Mouse (Mus musculus) layer of hippocampus, postnatal 36 days (tissue): Measurements from ENCODE around the gene Senp7. TPM values are rescaled to one million over a fixed set of nuclear protein-coding genes. Genes with fewer than 3 reads are reported as not detected.
A peak's percentile ranks its signal among the peaks of the same experiment; 100 is the strongest.
"Not testable (repeated sequence)": the region's sequence is repeated elsewhere in the genome, so short reads cannot be mapped to it uniquely, and the experiment has no call there.

Source experiments
- DNase-seq, 2 experiments: peaks; one replicate each; pipeline ENCODE4 v3.0.0; 2022
- total RNA-seq, 2 experiments: library from RNA; stranded (reverse); gene quantifications; 2 replicates each; pipeline ENCODE4 v1.2.3; 2021

Senp7 gene
- total RNA-seq, 2 experiments from 2014 or later: 50.3 to 51.2 TPM

DNA sequence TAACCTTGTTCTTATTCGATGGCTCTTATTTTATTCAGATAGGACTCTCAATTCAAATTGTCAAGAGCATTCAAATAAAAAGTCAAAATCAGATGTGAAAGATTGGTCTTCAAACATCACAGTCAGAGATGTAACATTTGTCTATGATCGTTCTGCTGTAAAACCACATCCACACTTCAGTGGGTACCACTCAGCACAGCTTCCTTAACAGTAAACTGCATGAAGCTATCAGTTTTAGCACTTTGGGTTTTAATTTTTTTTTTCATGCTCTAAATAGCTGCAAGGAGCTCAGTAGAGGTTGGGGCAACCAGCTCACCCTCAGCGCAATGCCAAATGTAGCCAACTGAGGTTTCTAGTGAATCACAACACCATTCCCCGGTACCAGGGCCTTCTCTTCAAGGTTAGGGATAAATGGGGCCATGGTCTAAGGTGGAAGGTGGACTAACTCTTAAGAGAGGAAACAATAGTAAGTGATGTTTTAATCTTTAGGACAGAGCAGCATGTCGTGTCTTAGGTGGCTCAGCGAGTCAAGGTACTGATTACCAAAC is 20.5 kb downstream of the Senp7 start:
- DNase-seq: no peak

DNA sequence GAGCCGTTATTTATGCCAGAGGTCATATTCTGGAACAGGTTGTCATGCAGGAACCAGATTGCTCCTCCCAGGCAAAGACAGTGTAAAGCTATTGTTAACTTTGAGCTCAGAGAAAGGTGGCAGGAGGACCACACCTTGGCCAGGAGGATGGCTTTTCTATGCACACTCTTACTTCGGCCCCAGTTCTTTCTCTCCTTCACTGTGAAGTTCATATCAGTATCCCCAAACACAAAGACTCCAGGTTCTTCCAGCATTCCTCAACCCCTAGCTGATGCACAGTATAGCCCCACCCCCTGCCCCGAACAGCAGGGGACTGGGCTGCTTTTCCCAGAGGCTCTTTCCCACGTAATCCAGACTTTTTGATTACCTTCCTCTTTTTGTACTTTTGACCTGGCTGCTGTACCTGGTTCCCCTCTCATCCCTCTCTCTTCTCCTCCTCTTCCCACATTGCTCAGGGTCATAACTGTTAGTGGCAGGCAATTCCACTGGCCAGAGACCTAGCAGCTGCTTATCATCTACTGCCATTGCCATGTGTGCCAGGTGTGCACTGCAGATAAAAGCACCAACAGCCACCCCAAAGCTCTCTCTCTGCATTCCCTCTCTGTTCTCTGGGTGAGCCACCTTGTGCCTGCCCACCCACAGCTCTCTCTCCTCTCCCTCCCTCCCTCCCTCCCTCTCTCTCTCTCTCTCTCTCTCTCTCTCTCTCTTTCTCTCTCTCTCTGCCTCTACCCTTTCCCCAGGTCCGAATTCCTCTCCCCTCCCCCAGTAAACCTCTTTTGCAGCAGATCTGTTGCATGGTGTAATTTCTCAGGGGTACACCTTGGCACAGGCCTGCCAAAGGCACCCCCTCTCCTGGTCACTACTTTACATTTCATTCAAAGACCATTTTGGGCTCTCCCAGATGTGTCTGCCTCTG is 23.4 kb downstream of the Senp7 start:
- no peak for DNase-seq

DNA sequence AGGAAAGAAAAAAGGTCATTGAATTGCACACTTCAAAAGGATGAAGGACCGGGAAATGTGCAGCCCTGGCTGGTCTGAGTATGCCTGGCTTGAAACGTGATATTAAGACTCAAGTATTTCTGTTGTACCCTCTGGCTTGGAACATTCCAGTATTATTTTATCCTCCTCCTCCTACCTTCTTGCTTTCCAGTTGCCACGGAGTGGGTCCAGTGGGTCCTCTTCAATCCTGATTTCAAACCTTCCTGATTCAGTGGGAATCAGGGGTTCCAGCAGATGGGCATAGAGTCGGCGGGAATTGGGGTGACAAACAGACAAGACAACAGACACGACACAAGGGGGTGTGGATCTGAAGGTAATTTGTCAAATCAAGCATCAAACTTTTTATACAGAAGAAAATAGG is 24.4 kb downstream of the Senp7 start:
- no peak for DNase-seq

DNA sequence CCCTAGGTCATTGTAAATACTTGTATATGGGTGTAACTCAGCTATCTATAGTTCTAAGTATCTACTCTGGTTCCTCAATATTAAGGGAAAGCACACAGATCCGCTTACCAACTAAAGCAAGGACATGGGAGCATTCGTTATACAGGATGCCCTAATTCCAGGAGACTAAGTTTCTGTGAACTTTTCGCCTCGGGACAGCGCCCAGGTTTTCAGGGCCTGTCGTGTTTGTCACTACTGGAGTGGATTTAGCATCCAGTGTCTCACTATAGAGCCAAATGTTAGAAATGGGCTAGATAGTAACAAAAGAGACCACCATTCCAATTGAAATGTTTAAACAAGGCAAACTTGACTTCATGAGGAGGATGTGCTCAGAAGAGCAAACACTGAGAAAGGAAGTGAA is 25.0 kb downstream of the Senp7 start:
- not testable (repeated sequence) for DNase-seq

DNA sequence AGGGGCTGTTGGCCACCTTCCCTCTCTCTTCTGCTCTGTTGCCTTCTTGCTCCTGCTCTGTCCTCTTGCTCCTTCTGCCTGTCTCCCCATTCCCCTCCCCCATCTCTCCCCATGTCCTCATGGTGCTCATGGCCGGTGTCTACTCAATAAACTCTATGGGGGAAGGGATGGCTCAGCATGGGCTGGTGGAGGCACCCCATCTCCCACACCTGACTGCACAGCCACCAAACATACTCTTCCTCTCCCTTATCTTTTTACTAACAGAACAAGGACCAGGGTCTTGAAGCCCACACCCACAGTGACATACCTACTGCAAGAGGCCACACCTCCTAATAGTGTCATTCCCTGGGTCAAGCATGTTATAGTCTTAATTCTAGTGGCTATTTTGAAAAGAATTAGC is 26.0 kb downstream of the Senp7 start:
- DNase-seq: no peak

DNA sequence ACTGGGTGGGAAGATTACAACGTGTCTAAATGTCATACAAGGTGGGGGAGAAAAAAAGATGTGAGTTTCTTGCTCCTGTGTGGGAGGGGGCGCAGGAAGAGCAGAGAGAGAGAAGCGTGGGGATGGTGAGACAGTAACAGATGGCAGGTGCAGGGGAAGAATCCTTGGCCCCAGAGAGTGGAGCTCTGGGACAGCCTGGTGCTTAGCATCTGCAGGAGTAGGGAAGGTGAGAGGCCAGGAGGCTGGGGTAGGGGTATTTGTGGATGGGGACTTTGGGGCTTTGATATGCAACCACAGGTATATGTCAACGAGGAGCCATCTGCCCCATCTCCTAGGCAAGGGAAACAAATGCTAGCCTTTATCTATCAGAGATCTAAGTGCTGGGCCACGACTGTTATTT is 26.4 kb downstream of the Senp7 start:
- DNase-seq: no peak

DNA sequence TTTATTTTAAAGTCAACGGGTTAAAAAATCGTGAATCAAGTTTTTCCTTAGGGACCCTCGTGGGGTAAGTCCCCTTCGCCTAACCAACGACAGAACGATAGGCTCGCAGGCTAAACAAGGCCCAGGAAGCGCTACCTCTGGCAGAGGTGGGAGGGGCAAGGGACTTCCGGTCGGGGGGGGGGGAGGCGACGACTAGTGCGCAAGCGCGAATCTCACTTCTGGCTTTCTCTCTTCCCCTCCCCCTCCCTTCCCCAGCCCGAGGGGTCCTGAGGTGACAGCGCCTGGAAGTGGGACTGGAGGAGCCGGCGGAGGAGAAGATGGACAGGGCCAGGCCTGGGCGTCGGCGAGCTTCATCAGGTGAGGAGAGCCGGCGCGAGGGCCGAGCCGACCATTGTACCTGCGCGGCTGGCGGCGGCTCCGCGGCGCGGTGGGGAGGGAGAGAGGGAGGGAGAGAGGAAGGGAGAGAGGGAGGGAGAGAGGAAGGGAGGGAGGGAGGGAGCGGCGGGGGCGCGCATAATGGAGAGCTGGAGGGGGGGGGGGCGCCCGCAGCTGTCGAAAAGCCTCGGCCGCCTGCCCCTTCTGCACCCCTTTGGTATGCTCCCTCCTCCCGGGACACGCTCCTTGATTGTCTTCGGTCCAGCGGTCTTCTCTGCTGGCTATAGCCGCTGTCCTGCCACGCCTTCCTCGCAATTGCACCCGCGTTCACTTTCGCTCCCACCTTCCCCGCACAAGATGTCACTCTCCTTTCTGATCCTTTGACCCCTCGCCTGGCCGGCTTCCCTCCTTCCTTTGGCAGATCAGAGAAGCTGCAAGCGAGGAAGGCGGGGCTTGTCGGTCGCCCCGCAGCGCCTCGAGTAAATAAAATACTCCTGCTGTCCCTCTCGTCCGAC is 27.3 kb downstream of the Senp7 start:
- peak; percentile 79 to 85 for DNase-seq

DNA sequence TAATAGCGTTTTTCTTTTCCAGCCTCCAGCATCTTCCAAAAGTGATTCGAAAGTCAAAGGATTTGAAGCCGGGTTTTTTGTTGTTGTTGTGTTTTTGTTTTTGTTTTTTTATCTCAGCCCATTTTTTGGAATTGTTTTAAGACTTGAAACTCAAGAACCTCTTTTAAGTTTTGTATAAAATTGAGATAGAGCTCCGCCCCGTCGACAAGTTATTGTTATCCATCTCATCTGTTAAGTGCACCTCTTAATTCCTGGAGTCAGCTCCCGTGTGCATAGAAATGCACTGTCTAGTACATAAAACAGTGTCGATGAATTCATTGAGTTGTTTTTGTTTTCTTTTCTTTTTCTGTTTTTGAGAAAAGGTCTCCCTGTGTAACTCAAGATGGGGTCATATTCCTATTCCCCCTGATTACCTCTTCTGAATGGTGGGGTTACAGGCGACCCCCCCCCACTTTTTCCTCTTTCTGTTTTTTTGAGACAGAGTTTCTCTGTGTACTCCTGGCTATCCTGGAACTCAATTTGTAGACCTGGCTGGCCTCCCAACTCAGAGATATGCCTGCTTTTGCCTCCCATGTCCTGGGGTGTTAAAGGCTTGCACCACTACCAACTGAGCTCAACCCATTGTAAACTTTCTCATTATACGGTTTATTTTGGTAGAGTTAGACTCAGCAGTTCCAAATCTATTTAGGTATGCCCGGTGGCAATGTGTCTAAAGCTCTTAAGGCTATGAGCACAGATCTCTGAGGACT is 28.2 kb downstream of the Senp7 start:
- DNase-seq: no peak

DNA sequence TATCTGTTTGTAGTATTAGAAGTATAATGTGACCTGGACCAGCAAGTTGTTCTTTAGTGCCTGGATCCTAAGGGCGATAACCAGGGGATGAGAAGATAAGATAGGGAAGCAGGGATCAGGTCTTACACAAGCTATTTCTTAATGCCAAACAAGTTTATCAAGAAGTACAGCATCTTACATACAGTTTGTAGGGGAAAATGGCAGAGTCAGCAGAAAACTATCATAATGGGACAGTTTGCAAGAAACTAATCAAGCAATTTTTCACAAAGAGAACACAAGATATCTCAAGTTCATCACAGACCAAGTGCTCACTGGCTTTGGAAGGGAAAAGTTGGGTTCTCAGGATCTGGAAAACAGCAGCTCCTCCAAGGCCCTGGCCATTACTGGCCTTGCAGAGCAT is 31.3 kb downstream of the Senp7 start:
- no peak for DNase-seq

DNA sequence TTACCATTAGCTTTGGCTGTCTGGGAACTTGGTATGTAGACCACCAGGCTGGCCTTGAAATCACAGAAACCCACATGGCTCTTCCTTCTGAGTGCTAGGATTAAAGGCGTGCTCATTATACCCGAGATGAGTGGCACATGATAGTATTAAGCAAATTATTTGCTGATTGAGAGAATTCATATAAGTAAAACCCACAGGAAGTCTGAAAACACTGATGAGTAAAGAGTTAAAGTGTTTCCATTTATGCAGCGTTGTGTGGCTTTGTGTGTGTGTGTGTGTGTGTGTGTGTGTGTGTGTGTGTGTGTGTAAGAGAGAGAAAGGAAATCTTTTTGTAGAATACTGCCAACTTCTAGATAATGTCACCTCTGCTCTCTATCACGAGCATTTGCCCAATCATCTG is 33.6 kb downstream of the Senp7 start:
- no peak for DNase-seq

DNA sequence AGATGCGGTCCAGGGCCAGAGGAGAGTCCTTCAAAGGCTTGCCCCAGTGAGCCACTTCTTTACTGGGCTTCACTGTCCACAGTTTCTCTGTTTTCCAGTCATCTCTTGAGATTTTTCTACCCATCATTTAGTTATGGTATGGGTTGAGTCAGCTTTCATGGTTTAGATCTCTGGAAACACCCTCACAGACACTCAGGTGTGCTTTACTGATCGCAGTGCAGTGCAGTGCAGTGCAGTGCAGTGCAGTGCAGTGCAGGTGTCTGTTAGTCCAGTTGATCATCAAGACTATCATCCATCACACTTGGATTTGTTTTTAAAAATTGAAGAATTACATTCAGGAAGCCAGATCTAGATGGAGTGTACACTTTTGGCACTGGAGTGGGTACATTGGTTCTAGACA is 38.2 kb downstream of the Senp7 start:
- DNase-seq: no peak

DNA sequence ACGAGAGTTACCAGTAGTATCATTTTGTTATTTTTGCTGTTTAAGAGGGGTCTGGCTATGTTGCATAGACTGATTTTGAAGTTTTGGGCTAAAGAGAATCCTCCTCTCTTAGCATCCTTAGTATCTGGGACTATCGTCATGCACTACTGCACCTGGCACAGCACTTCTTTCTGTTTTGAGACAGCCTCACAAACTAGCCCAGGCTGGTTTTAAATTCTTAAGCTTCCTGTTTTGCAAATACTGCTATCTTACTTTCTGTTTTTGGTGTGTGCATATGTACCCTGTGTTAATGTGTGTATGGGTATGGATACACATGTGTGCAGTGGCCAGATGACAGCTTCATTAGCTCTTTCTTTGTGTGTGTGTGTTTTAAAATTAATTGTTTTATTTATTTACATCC is 42.2 kb downstream of the Senp7 start:
- DNase-seq: no peak

DNA sequence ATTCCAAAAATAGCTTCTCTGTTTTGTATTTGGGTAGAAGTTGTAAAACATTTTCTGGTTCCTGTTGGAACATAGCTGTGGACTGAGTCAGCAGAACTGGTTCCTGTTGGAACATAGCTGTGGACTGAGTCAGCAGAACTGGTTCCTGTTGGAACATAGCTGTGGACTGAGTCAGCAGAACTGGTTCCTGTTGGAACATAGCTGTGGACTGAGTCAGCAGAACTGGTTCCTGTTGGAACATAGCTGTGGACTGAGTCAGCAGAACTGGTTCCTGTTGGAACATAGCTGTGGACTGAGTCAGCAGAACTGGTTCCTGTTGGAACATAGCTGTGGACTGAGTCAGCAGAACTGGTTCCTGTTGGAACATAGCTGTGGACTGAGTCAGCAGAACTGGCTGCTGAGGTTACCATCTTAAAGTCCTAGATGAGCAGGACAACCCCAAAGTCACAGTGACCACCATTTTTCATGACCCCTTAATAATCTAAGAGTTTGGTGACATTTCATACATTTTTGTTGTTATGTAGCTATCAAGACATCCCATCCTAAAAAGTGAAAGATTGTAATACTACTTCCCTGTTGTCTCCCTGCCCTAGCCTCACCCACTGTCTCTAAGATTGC is 48.4 kb downstream of the Senp7 start:
- not testable (repeated sequence) for DNase-seq

DNA sequence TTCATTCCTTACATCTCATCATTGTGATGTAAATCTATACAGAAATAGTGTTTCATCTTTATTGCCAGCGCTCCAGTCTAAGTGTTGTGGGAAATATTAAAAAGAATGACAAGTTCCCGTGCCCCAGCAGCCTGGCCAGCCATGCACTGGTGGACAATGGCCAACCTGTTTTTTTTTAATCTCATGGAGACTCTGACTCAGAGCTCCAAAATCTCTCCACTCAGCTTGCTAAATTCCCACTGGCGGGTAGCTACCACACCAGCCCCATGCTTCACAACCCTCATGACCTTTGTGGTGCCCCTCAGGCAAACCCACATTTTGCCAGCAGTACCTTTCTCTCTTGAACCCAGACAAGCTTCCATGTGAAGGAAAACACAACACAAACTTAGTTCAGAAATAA is 67.6 kb downstream of the Senp7 start:
- DNase-seq: no peak

DNA sequence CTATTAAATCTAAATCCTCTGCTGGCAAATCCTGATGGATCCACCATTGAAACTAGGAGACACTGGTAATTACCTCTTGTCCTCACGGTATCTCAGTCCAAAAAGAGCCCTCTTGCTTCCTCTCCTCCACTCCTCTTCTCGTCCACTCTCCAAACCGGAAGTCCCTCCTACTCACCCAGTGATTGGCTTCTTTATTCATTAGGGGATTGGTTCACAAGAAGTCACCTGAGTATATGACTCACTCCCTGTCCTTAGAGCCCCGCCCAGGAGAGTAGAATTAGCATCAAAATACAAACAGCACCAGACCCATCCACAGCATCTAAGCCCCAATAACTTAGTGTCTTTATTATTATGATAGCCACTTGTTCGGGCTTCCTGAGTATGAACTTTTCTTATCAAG is 68.0 kb downstream of the Senp7 start:
- no peak for DNase-seq

DNA sequence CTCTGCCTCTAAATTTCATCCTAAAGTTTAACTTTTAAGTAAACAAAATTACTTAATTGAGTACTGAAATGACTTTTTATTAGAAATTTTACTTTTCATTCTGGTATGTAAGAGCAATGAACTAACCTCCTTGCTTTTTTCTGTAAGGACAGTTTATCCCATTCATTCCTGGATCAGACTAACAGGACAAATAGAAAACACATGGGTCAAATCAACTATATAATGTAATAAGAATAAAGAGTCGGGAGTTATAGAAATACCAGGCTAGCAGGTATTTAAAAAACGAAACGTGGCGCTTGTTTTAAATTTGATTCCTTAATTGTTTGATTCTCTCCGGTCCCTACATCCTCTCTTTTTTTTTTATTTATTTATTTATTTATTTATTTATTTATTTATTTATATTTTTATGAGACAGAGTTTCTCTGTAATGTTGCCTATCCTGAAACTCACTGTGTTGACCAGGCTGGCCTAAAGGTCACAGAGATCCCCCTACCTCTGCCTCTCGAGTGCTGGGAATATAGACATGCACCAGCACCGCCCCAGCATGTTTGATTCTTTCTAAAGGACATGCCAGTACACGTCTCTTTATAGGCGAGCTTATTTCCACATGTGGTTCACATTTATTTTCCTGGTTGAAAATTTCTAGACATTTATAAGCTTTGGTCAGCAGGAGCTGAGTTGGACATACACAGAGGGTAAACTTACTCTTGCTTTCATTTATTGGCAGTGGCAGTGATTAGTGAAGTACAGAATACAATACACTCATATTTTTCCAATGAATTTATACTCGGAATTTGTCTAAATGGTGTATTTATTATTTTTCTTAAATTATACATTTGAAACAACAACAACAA is 69.4 kb downstream of the Senp7 start:
- DNase-seq: no peak

DNA sequence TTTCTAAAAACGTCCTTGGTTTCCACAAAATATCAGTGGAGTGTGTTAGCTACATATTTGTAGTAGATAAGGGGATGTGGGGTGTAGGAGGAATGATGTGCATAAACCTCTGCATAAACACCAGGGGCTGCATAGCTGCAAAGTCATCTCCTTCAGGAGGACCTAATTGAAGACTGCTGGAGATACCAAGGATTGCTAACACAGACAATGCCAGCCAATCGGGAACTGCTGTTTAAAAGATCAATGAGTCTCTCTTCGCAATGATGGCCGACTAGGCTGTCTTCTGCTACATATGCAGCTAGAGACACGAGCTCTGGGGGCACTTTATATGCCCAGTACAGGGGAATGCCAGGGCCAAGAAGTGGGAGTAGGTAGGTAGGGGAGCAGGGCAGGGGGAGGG is 74.4 kb downstream of the Senp7 start:
- no peak for DNase-seq

DNA sequence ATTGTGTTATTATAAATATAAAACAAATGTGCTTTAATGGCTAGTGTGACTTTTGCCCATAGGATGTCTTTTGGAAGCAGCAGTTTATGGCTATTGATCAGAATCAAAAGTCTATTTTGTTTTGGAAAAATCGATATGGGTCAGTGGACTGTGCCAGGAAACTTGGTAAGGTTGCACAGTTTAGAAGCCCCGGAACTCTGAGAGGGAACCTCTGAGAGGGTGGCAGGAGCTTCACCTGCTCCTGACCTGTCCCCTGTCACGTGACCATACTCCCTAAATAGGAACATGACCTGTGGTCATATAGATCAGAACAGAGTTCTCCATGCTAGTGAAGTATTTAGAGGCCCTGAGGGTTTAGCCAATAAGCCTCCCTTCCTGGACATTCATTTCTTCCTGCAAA is 75.9 kb downstream of the Senp7 start:
- no peak for DNase-seq

DNA sequence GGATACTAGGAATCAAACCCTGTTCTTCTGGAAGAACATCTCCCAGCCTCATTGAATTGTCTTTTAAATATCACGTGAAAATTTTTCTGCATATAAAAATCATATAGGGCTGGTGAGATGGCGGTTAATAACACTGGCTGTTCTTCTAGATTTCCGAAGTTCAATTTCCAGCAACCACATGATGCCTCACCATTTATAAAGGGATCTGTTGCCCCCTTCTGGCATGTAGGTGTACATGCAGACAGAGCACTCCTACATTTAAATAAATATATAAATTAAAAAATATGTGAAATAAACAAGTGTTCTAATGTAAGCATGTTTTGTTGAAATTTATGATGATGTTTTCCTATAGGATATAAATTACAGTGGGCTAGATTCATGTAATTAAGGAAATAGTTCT is 83.5 kb downstream of the Senp7 start:
- no peak for DNase-seq

DNA sequence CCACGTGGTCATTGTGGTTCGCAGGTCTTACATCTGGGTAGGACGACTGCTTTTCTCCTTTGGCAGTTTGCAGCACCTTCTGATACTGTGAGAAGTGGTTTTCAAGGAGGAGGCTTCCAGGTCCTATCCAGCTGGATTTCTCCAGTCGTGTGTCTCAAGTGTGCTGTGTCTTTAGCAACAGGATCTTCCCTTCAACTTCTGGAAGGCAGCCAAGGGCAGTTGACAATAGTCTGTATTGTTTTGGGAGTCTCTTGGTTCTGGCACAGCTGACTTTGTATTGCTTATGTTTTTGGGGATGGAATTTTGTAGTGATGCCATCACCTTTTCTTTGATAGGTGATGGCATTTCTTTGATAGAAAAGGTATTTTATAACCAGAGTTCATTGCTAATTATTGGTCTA is 86.0 kb downstream of the Senp7 start:
- no peak for DNase-seq

DNA sequence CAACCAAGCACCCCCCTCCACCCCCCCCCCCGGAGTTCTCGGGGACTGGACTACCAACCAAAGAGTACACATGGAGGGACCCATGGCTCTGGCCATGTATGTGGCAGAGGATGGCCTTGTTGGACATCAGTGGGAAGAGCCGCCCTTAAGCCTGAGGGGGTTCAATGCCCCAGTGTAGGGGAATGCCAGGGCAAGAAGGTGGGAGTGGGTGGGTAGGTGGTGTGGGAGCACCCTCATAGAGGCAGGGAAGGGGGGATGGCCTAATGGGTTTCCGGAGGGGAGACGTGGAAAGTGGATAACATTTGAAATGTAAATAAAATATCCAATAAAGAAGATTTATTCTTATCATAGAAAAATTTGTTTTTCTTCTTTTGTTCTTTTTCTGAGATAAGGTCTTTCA is 89.5 kb downstream of the Senp7 start:
- DNase-seq: not testable (repeated sequence)
